Mouse (Mus musculus): ENCODE measurements around the gene Fkbp15.

Fkbp15 gene

GRCm38 (mm10) chr4:62314516-62314915 lies 45.8 kb downstream of the Fkbp15 start:
- no peak for DNase-seq

- no peak for DNase-seq
Observed at GRCm38 (mm10) chr4:62313641-62314211, 46.6 kb downstream of the Fkbp15 start.

- DNase-seq = no peak
Observed at GRCm38 (mm10) chr4:62312821-62313220, 47.5 kb downstream of the Fkbp15 start.

GRCm38 (mm10) chr4:62308406-62308805 lies 51.9 kb downstream of the Fkbp15 start:
- DNase-seq = no peak

GRCm38 (mm10) chr4:62306840-62307239 lies 53.5 kb downstream of the Fkbp15 start:
- no peak for DNase-seq

GRCm38 (mm10) chr4:62306301-62306700 lies 54.0 kb downstream of the Fkbp15 start:
- DNase-seq = no peak

- no peak for DNase-seq
Observed at GRCm38 (mm10) chr4:62303288-62303687, 57.1 kb downstream of the Fkbp15 start.

GRCm38 (mm10) chr4:62302795-62303194 lies 57.6 kb downstream of the Fkbp15 start:
- DNase-seq = no peak

- no peak for DNase-seq
Observed at GRCm38 (mm10) chr4:62300001-62300400, 60.3 kb downstream of the Fkbp15 start.

GRCm38 (mm10) chr4:62297280-62298130 lies 62.8 kb downstream of the Fkbp15 start:
- DNase-seq = no peak

- no peak for DNase-seq
Observed at GRCm38 (mm10) chr4:62294741-62295140, 65.6 kb downstream of the Fkbp15 start.

GRCm38 (mm10) chr4:62293219-62293861 lies 67.0 kb downstream of the Fkbp15 start:
- no peak for DNase-seq

- DNase-seq = no peak
Observed at GRCm38 (mm10) chr4:62292461-62293180, 67.7 kb downstream of the Fkbp15 start.

- peak; percentile 36 for DNase-seq
Observed at GRCm38 (mm10) chr4:62290816-62291505, 69.4 kb downstream of the Fkbp15 start.

- DNase-seq = no peak
Observed at GRCm38 (mm10) chr4:62289226-62289625, 71.1 kb downstream of the Fkbp15 start.

GRCm38 (mm10) chr4:62286992-62287900 lies 73.1 kb downstream of the Fkbp15 start:
- DNase-seq = peak; percentile 59

GRCm38 (mm10) chr4:62286257-62286991 lies 73.9 kb downstream of the Fkbp15 start:
- peak; percentile 88 for DNase-seq

- no peak for DNase-seq
Observed at GRCm38 (mm10) chr4:62285576-62285975, 74.8 kb downstream of the Fkbp15 start.

GRCm38 (mm10) chr4:62282969-62283368 lies 77.4 kb downstream of the Fkbp15 start:
- no peak for DNase-seq

GRCm38 (mm10) chr4:62281319-62281718 lies 79.0 kb downstream of the Fkbp15 start:
- no peak for DNase-seq

GRCm38 (mm10) chr4:62278081-62278480 lies 82.3 kb downstream of the Fkbp15 start:
- no peak for DNase-seq

All from lung, postnatal 36 days (tissue).